Mouse (Mus musculus) gastrocnemius, postnatal 25 days (tissue): ENCODE data around the gene Drg2. TPM values are rescaled to one million over a fixed set of nuclear protein-coding genes. Genes with fewer than 3 reads are reported as not detected.
"Not testable (repeated sequence)": the region's sequence is repeated elsewhere in the genome, so short reads cannot be mapped to it uniquely, and the experiment has no call there.

Experiments used
- DNase-seq: peaks from one replicate; pipeline ENCODE4 v3.0.0; 2022
- long read RNA-seq, 2 experiments: library from polyadenylated mRNA; stranded (forward); transcript quantifications; one replicate each; pipeline ENCODE4 v2.0.0; 2021
- total RNA-seq, 2 experiments: library from RNA; stranded (reverse); gene quantifications; 1 replicate in 1 of 2; 2 replicates in 1 of 2; pipeline ENCODE4 v1.2.3; 2021

Gene Drg2
- 10 to 100 TPM; 22.5 to 24.2 TPM for total RNA-seq
- long read RNA-seq, experiment 1, transcript Drg2-201 (13 exons, 1,788 nt), result major isoform, 16 of 18 reads
- long read RNA-seq, experiment 1, partial matches to known transcripts, result 0 of 18 reads
- long read RNA-seq, experiment 1, other reads (novel, unspliced or antisense), result 2 of 18 reads
- long read RNA-seq, experiment 2, transcript Drg2-201 (13 exons, 1,788 nt), result major isoform, 20 of 23 reads
- long read RNA-seq, experiment 2, partial matches to known transcripts, result 0 of 23 reads
- long read RNA-seq, experiment 2, other reads (novel, unspliced or antisense), result 3 of 23 reads

DNA sequence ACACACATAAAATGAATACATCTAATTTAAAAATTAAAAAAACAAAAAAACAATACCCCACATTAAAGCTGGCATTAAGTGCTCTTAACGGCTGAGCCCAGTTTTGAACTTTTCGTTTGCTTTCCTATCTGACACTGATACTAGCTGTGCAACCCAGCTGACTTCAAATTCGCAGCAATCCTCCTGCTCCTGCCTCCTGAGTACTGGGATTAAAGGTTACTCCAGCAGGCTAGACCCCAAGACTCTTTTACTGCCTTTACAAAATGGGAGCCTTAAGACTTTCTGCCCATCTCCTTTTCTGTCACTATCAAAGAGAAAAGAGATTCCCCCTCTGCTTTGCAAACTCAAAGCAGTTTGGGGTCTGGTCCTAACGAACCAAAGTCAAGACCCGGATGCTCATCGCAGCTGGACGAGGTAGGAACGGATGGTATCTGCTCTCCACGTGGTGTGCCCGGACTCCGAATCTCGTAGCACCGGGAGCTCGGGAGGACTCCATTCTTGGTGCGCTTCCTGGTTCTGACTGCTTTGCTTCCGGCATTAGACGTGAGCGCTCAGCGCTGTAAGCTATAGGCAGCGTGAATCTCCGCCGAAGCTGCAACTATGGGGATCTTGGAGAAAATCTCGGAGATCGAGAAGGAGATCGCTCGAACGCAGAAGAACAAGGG lies at the start of gene Drg2:
Gene Drg2 (plus strand): TSS at position 512 of the 665 bp plus-strand sequence.
- DNase-seq, result peak; percentile 81

DNA sequence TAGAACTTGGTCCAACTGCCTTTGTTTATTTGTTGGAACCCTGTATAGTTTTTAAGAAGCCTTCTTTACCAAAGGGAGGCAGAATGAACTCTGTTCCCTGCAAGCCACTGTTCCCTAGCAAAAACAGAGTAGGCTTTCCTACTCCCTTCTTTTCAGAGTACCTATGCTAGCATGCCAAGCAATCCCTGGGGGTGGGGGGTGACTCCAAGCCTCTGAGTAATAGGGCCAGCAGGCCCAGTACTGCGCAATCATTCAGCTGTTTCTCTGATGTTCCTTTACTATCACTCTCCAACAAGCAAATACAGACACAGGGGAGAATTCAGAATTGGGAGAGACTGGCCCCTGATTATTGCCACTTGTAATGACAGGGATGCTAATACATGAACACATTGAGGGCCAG lies 47.8 kb upstream of the Drg2 start:
- DNase-seq, result no peak

DNA sequence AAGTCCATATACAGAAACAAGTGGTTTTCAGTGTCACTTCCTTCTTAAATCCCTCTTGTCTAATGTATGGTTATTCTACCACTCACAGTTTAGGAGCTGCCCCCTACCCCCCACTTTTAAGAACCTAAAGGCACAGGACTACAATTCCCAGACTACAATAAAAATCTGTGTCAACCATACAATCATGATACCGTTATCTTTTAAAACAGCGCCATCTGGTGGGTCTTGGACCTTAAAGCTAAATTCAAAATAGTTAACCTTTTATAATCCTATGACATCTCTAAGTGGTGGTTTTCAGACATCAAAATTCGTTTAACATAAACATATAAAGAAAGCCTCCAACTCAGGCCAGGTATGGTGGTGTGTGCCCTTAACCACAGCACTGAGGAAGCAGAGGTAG lies 42.2 kb upstream of the Drg2 start:
- no peak for DNase-seq

DNA sequence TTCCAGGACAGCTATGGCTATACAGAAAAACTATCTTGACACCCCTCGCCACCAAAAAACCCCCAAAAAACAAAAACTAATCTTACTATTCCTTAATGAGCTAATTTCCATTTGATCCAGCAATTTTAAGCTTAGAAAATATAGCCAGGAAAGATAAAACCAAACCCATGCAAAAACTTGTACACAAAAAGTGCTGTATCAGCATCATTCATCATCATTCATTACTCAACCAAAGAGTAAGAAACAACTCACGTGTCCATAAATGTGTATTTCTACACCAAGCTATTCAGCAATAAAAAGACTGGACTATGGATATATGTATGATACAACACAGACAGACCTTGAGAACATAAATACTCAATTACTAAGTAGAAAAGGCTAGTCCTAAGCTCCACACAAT lies 41.5 kb upstream of the Drg2 start:
- no peak for DNase-seq

DNA sequence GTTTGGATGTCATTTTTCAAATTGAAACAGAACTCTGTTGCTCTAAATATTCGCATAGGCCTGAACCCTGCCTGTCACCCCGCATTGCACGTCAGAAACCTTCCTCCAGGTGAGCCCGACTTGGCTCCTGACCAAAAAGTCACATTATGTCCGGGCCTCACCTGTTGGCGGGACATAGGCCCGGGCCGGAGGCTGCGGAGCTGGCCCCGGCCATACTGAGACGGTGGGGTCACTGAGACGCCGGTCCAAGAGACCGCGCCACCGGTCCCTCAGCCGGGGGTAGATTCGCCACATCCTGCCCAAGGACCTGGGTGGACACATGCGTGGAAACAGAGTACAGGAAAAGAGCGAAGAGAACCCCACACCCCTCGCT lies 37.8 kb upstream of the Drg2 start:
- DNase-seq, result no peak

DNA sequence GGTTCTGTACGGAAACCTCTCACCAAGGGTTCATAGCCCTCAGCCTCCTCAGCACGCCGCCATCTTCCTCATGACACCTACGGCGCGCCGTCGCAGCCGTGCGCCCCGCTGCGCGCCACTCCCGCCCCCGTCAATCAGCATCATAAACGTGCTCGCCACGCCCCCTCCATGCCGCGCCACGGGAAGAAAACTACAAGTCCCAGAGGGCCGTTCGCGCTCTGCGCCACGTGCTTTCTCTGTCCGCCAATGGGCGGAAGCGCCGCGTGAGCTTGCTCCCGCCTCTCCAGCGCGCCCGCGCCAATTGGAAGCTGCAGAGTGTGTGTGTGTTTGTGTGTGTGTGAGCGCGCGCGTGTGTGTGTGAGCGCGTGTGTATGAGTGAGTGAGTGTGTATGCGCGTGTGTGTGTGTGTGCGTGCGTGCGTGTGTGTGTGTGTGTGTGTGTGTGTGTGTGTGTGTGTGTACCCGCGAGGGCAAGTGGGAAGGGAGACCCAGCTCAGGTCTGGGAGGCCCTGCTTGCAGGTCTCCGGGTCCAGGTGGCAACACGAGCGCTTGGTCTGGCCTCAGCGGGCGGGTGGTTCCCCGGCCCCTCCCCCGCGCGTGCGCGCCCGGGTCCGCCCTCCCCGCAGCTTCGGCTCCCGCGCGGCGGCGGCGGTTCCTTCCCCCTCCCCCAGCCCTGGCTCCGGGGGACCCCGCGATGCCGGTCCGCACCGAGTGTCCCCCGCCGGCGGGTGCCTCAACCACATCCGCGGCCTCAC lies 37.3 kb upstream of the Drg2 start, which contains the start of gene Gid4:
Gene Gid4 (plus strand): TSS at position 183 of the 754 bp plus-strand sequence.
- DNase-seq, result peak; percentile 97

DNA sequence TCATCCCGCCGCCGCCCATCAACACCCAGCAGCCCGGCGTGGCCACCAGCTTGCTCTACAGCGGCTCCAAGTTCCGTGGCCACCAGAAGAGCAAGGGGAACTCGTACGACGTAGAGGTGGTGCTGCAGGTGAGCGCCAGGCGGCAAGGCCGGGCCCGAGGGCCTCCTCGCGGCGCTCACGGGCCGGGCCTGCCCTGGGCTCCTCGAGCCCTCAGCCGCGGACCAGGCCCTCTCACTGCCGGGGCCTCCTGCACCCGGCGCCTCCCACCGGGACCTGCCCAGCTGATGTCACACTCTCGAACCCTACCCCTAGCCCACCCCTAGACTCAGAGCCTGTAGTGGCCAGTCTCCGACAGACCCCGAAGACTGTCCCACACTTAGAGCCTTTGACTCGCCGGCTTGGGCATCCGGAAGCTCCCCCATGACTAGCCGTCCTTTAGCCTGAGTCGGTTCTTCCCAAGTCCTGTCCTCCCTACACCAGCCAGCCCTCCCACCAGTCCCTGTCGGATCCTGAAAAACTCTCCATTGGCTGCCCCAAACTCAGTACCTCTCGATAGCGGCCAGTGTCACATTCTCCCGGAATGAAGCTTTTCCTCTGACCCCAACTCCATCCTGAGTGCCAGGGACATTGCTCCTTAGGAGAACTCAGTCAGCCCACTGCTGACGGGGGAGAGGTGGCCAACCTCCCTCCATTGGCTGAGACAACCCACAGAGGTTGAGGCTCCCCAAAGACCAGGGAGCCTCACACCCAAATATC lies 36.5 kb upstream of the Drg2 start, which contains the start of gene Atpaf2:
Gene Atpaf2 (minus strand): TSS at position 741 of the 756 bp plus-strand sequence.
- peak; percentile 28 for DNase-seq

DNA sequence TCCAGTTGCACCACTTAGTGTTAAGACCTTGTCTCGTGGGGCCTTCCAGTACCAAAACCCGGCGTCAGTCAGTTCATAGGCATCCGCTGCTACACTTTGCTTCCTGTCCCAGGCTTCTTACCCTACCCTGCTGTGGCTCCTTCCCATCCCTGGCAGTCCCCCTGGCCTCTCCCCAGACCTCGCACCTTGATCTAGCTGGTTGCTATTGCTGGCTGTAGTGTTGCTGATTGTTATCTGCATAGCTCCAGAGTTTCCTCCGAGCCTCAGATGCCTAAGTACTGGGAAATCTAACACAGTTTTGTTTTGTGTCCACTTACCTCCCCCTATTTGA lies 36.0 kb upstream of the Drg2 start:
- DNase-seq, result no peak

DNA sequence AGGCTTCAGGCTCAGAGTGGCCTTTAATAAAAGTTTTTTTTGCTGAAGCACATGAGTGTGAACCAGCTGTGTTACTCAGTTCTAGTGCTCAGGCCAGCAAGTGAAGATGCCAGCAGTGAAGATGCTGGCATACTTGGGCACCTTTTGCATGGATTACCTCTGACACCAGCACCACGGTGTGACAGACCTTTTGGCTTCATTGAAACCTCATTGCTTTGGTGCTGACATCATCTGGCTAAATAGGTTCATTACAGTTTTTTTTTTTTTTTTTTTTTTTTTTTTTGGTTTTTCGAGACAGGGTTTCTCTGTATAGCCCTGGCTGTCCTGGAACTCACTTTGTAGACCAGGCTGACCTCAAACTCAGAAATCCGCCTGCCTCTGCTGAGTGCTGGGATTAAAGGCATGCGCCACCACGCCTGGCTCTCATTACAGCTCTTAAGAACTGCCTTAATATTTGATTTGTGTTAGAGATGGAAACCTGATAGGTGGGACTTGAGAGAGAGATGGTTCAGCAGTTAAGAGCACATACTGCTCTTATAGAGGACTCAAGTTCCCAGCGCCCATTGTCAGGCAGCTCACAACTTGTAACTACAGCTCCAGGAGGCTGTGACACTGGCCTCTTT lies 32.2 kb upstream of the Drg2 start:
- DNase-seq, result no peak

DNA sequence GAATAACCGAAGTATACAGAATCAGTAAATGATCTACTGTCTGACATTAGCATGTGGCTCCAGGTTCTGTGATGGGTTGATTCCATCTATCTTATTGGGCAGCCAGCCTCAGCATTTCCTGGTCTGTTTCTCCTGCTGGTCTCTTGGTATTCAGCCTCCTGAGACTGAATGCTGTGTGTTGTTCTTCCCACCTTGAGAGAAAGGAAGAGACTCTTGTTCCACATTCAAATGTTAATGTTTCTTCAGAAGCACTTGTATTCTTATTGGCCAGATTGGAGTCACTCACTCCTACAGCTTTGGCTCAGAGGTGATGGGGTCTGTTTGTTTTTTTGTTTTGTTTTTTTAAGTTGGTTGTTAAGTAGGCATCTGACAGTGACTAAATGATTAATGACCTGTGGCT lies 31.4 kb upstream of the Drg2 start:
- no peak for DNase-seq

DNA sequence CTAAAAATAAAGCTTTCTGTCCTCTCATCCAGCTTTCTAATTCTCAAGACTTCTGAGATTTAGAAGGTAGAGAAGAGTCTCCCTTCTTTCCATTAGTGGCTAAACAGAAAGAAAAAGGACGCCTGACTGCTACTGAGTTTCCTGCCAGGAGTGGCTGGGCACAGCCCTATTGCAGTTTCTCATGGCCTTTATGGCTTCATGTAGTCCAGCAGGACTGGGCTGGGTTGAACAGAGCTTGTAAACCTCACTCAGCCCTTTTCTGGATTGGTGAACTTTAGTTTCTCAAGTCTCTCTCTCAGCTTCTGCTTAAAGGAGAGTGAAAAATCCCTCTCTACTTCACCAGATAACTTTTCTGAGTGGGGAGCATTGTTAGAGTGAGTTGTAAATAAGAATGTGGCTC lies 28.0 kb upstream of the Drg2 start:
- DNase-seq, result no peak

DNA sequence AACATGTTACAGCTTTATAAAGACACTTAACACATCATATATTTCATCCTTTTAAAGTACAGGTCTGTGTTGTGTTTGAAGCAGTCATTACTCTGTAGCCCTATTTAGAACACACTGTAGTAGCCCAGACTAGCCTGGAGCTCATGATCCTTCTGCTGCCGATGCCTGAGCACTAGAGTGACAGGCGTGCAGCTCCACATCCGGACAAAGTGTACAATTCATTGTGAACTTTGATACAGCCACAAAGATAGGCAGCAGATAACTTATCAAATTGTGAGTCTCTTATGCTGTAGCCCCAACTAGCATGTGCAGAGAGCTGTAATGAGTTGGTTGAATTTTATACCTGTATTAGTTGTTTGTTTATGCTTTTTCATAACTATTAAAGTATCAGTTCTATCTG lies 26.8 kb upstream of the Drg2 start:
- no peak for DNase-seq

DNA sequence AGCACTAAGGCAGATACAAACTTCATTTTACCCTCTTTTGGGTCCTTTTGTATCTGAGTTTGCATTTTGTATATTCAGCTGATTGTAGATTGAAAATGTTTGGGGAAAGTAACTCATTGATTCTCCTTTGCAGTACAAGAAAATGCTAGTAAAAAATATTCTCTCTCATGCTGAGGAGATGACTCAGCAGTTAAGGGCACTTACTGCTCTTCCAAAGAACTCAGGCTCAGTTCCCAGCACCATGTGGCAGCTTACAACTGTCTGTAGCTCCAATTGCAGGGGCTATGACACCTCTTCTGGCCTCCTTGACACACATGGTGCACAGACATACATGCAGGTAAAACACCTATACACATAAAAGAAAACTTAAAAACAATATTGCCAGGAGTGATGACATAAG lies 20.9 kb upstream of the Drg2 start:
- DNase-seq, result no peak

DNA sequence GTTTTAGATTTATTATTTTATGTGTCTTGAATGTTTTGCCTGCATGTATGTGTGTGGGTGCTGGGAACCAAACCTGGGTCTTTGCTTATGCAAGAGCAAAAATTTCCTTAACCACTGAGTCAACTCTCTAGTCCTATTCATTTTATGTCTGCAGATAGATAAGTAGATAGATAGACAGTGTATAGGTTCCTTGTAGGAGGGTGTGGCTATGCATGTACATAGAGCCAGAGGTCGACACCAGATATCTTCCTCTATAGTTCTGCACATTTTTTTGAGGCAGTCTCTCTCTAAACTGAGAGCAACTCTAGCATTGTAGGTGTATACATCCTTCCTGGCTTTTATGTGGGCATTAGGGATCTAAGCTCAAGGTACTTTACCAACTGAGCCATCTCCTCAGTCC lies 19.3 kb upstream of the Drg2 start:
- no peak for DNase-seq

DNA sequence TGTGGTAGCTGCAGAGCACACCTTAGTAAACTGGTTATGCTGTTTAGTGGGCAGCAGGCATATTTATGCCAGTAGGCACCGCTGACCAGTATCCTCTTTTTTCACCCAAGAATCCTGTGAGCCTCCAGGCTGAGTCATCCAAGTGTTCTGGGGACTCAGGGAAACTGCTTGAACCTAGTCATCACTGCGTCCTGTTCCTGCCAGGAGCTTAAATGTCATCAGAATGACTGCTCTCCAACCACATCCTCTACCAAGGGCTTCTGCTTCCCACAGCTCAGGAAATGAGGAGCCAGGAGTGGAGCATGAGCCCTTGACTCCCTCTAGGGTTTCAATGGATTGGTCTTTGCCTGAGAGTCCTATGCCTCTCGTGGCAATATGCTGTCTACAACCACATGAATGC lies 17.8 kb upstream of the Drg2 start:
- DNase-seq, result no peak

DNA sequence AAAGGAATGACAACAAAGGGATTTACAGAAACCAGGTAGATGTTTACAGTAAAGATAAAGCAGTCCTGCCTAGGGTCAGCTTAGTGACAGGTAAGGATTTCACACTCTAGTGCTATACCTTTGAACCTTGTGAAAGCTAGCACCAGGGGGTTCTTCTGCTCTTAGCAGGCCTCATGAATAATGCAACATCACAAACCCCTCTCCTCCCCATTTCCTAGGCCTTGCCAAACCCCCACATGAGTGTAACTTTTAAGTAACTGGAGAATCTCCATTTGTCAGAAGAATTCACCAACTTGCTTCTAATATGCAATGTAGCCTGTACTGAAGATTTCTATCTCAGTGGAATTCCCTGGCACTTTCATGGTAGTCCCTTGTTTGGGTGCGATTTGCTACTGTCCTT lies 14.8 kb upstream of the Drg2 start:
- not testable (repeated sequence) for DNase-seq

DNA sequence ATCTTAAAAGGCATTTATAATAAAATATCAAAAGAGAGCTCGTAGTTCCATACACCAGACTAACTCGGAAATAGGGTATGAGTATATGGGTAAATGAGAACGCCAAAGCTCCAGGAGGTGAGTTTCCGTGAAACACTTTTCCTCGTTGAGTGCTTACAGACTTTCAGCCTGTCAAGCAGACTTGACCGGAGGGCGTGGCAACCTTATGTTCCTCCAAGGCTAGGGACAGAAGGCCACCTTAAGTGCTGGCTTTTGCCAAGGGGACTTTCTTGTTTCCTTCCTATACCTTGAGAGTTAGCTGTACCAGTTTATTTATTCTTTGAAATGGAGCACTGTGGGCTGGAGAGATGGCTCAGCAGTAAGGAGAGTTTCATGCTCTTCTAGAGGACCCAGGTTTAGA lies 14.2 kb upstream of the Drg2 start:
- no peak for DNase-seq

DNA sequence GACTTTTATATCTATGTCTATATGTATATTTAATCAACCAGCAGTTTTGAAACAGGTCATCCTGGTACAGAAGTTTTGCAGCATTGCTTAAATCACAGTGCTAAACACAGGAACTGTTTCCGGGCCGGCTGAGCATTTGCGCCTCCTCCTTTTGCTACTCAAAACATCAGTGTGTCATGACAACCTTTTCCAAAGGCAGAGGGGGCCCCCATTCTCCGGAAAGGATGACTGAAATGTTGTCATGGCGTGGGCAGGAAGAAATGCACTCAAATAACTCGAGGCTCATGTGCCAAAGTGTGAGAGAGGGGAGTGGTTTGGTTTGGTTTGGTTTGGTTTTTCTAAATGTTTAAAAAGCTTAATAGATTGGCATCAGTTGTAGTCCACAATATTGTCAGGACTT lies 11.5 kb upstream of the Drg2 start:
- DNase-seq, result no peak

DNA sequence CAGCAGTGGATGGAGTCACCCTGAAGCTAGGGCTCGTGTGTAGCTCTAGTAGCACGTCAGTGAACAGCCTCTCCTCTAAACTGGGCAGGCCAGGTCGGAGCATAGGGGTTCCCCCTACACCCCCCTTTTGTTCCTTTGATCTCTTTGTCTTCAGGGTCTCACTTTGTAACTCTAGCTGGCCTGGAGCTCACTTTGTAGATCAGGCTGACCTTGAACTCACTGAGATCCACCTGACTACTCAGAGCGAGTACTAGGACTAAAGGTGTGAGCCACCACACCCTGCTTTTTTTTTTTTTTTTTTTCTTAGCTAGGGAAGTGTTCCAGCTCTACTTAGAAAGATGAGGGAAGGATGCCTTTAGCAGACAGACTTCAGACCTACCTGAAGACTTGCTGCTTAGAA lies 10.4 kb upstream of the Drg2 start:
- no peak for DNase-seq

DNA sequence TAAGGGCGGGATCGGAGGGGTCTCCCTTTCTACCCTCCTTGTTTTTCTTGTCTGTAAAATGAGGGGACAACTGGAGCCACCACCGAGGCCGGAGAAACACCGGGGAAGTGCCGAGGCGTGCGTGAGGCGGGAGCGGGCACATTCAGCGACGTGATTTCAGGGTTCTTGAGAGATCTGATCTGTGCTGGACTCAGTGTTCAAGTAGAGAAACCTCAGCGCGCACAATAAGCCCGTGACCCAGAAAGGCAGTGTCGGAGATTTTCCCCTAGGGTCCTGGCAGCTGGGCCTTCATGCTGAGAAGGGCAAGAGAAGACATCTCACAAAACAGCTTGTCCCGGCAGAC lies 325 bp downstream of the Drg2 start:
- no peak for DNase-seq

DNA sequence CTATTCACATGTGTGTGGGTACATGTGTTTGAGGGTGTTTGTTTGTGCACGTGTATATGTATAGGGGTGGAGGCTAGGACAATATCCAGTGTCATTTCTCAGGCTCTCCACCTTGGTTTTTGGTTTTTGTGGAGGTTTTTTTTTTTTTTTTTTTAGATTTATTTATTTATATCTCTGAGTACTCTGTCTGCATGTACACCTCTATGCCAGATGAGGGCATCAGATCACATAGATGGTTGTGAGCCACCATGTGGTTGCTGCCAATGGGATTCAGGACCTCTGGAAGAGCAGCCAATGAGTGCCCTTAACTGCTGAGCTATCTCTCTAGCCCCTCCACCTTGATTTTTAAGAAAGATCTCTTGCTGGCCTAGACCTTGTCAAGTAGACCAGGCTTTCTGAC lies 3.6 kb downstream of the Drg2 start:
- DNase-seq, result no peak

DNA sequence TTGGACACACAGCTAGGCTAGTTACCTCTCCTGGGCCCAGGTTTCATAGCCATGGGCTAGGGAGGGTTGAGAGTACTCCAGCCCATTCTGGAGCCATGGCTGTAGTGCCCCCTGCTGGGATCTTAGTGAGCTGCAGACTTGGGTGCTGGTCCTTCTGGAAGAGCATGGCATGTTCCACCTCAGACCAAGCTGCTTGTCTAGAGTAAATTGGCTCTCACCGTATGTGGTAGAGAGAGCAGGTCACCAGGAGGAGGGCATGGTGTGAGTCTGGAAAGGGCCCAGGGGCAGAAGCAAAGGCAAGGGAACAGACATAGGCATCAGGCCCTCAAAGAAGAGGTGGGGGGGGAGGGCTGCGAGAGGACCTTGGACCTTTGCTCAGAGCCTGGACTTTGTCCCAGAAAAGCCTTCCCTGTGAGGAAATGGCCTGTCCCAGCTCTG lies 11.6 kb downstream of the Drg2 start:
- no peak for DNase-seq
